Mouse (Mus musculus) gastrocnemius, adult 2 months (tissue): ENCODE measurements around the gene Mmd2. TPM values are rescaled to one million over a fixed set of nuclear protein-coding genes. Genes with fewer than 3 reads are reported as not detected.
A peak's percentile ranks its signal among the peaks of the same experiment; 100 is the strongest.

Experiments used
- DNase-seq: peaks from one replicate; pipeline ENCODE4 v3.0.0; 2022
- H3K27ac ChIP-seq: fragments of 200-600 bp; 2 replicates; pipeline ENCODE4 v1.8.1; 2022; ENCODE audit warnings: mild to moderate bottlenecking
- H3K4me3 ChIP-seq: fragments of 200-600 bp; 2 replicates; pipeline ENCODE4 v1.8.1; 2022; ENCODE audit warnings: mild to moderate bottlenecking, moderate library complexity
- CTCF ChIP-seq: fragments of 200-600 bp; IDR thresholded peaks from 2 replicates; pipeline ENCODE4 v1.8.1; 2022; ENCODE audit warnings: antibody characterized with exemption, mild to moderate bottlenecking, moderate library complexity
- intact Hi-C: fragments of 180-260 bp; cut with DNase I; formaldehyde crosslinking; loops from one replicate; pipeline ENCODE4 v1.15.1; 2025
- total RNA-seq, 2 experiments: library from RNA; stranded (reverse); gene quantifications; 2 replicates each; pipeline ENCODE4 v1.2.3; 2021

The Mmd2 gene
- total RNA-seq, 2 experiments from 2014 or later, result not detected

DNA sequence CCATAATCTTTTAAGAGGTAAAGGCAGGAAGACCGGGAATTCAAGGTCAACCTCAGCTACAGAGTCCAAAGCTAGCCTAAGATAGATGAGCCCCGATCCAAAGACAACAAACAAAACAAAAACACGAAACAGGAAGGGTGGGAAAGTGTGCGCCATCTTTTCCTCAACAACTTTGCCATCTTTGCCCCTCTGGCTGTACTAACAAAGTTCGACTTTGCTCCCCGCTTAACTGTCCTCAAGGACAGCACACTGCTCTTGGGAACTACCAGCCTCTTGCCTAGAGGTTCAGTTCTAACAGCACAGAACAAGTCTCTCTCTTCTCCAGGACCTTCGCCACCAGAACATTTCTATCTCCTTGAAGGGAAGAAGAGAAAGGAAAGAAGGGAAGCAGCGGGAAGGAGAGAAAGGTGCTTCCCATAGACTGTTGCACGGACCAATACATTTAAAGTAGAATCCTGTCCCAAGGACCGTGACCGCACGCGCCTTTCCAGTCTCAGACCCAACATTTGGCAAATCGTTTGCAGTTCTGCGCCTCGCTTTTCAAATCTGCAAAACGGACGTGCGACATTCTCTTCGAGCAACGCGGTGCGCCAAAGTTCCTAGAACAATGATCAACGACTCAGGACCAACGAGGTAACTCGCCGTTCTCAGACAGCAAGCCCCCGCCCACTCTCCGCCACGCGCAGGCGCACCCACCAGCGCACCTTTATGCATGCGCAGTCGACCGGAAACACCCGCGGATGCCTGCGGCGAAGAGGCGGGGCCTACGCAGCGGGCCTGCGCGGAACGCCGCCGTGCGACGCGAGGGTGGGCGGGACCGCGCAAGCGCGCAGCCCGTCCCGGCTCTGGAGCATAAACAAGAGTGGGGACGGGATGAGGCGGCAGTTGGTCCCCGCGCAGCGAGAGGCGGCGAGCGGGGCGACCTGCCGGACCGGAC is 20.4 kb upstream of the Mmd2 start:
- peak; percentile 98 for DNase-seq
- intact Hi-C loops, result loop anchor here (10.0 kb wide), 1 partner anchor 144 kb away; no protein-coding TSS in a partner anchor
- TF ChIP-seq CTCF, result no peak

DNA sequence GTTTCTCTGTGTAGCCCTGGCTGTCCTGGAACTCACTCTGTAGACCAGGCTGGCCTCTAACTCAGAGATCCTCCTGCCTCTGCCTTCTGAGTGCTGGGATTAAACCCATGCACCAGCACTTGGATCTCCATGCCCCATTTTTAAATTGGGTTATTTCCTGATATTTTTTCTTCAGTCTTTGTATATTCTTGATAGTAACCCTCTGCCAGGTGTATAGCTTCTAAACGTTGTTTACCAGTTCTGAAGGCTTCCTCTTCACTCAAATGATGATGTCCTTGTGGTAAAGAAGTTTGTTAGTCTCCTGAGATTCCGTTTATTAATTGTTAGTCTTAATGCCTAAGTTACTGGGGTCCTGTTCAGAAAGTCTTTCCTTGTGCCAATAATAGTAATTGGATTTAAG is 18.8 kb upstream of the Mmd2 start, which contains the start of gene Wipi2:
Gene Wipi2, plus strand, starts transcription at position 301 of the 400 bp plus-strand sequence.
- intact Hi-C loops, result loop anchor here (10.0 kb wide), 1 partner anchor 143 kb away; no protein-coding TSS in a partner anchor

More for the DNA sequence above, 20.4 kb upstream of the Mmd2 start:
- H3K27ac ChIP-seq, result peak overlapping the region; percentile 95
- peak overlapping the region; percentile 92 for H3K4me3 ChIP-seq

GRCm38 (mm10) chr5:142623080-142623479 is 14.5 kb upstream of the Mmd2 start:
- no peak overlapping the region for H3K27ac ChIP-seq
- TF ChIP-seq CTCF, result no peak
- H3K4me3 ChIP-seq, result no peak overlapping the region
- DNase-seq, result no peak
- intact Hi-C loops, result loop anchor here (10.0 kb wide), 1 partner anchor 138 kb away; no protein-coding TSS in a partner anchor

More for the DNA sequence above, 18.8 kb upstream of the Mmd2 start, which contains the start of gene Wipi2:
- peak within 1 kb of the TSS; percentile 95 for H3K27ac ChIP-seq
- TF ChIP-seq CTCF, result no peak
- no peak for DNase-seq
- H3K4me3 ChIP-seq, result peak within 1 kb of the TSS; percentile 92

- H3K4me3 ChIP-seq, result no peak overlapping the region
- intact Hi-C loops, result loop anchor here (10.0 kb wide), 1 partner anchor 137 kb away; no protein-coding TSS in a partner anchor
- no peak for TF ChIP-seq CTCF
- no peak overlapping the region for H3K27ac ChIP-seq
- DNase-seq, result no peak
Measured at GRCm38 (mm10) chr5:142622134-142622533, 13.5 kb upstream of the Mmd2 start.

GRCm38 (mm10) chr5:142621421-142621820 is 12.8 kb upstream of the Mmd2 start:
- Histone ChIP-seq H3K4me3 (no peak overlapping the region), H3K27ac (no peak overlapping the region)
- intact Hi-C loops, result loop anchor here (10.0 kb wide), 1 partner anchor 137 kb away; no protein-coding TSS in a partner anchor
- no peak for TF ChIP-seq CTCF
- no peak for DNase-seq

- DNase-seq, result peak; percentile 38
Measured at GRCm38 (mm10) chr5:142619866-142620265, 11.3 kb upstream of the Mmd2 start.

GRCm38 (mm10) chr5:142616326-142616725 is 7.7 kb upstream of the Mmd2 start:
- Histone ChIP-seq H3K4me3 (no peak overlapping the region), H3K27ac (no peak overlapping the region)
- TF ChIP-seq CTCF, result no peak
- no peak for DNase-seq
- intact Hi-C loops, result no loop called here

More at GRCm38 (mm10) chr5:142619866-142620265, 11.3 kb upstream of the Mmd2 start:
- intact Hi-C loops, result loop anchor here (10.0 kb wide), 1 partner anchor 135 kb away; no protein-coding TSS in a partner anchor
- peak; percentile 51 for TF ChIP-seq CTCF
- no peak overlapping the region for H3K27ac ChIP-seq
- H3K4me3 ChIP-seq, result no peak overlapping the region

GRCm38 (mm10) chr5:142615638-142616037 is 7.0 kb upstream of the Mmd2 start:
- intact Hi-C loops, result no loop called here
- Histone ChIP-seq H3K27ac (no peak overlapping the region), H3K4me3 (no peak overlapping the region)
- no peak for DNase-seq
- no peak for TF ChIP-seq CTCF

- intact Hi-C loops, result no loop called here
- no peak overlapping the region for H3K27ac ChIP-seq
- no peak for TF ChIP-seq CTCF
Measured at GRCm38 (mm10) chr5:142614513-142614912, 5.9 kb upstream of the Mmd2 start.

GRCm38 (mm10) chr5:142610362-142610761 is 1.8 kb upstream of the Mmd2 start:
- DNase-seq, result no peak
- intact Hi-C loops, result no loop called here
- Histone ChIP-seq H3K4me3 (no peak overlapping the region), H3K27ac (no peak overlapping the region)
- no peak for TF ChIP-seq CTCF

More at GRCm38 (mm10) chr5:142614513-142614912, 5.9 kb upstream of the Mmd2 start:
- H3K4me3 ChIP-seq, result no peak overlapping the region
- DNase-seq, result no peak

DNA sequence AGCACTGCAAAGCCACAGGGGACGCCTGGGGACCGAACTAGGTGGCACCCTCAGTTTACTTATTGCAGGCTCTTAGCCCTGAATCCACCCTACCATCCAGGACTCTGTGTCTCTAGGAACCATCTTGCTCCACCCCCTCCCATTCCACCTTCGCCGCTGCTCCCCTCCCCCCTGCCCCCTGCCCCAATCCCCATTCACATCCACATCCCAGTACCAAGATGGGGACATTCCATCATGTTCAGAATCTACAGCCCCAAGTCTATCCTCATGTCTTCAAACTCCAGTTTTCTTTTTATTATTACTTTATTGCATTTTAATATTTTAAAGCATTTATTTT is 357 bp upstream of the Mmd2 start:
- H3K27ac ChIP-seq, result no peak overlapping the region
- peak overlapping the region; percentile 44 for H3K4me3 ChIP-seq
- no peak for DNase-seq
- TF ChIP-seq CTCF, result no peak
- intact Hi-C loops, result no loop called here

DNA sequence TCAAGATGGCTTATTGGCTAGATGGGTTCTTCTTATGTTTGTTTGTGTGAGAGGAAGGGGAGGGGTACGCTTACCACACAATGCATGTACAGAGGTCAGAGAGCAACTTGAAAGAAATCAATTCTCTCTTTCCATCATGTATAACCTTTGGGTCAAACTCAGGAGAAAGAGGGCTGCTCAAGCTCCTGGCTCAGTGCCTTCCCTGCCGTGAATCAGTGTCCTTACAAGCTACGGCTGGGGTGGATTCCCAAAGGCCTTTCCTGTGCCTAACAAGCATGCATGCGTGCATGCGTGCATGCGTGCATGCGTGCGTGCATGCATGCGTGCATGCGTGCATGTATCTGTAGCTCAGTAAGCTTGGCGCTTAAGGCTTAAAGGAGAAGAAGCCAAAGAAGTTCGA is 3.3 kb downstream of the Mmd2 start:
- Histone ChIP-seq H3K4me3 (no peak overlapping the region), H3K27ac (no peak overlapping the region)
- TF ChIP-seq CTCF, result no peak
- no peak for DNase-seq
- intact Hi-C loops, result no loop called here

GRCm38 (mm10) chr5:142604379-142604778 is 4.2 kb downstream of the Mmd2 start:
- no peak for DNase-seq
- Histone ChIP-seq H3K4me3 (no peak overlapping the region), H3K27ac (no peak overlapping the region)
- TF ChIP-seq CTCF, result no peak
- intact Hi-C loops, result no loop called here
